Mouse (Mus musculus): Measurements from ENCODE around the gene Ceacam20. TPM values are rescaled to one million over a fixed set of nuclear protein-coding genes. Genes with fewer than 3 reads are reported as not detected.
A peak's percentile ranks its signal among the peaks of the same experiment; 100 is the strongest.
"Not testable (repeated sequence)": the region's sequence is repeated elsewhere in the genome, so short reads cannot be mapped to it uniquely, and the experiment has no call there.

Ceacam20 gene
- not detected in 2 replicates for polyA plus RNA-seq (2015; fragmentation: Nextera tagmentation; extraction: Ambion mirVana)

DNA sequence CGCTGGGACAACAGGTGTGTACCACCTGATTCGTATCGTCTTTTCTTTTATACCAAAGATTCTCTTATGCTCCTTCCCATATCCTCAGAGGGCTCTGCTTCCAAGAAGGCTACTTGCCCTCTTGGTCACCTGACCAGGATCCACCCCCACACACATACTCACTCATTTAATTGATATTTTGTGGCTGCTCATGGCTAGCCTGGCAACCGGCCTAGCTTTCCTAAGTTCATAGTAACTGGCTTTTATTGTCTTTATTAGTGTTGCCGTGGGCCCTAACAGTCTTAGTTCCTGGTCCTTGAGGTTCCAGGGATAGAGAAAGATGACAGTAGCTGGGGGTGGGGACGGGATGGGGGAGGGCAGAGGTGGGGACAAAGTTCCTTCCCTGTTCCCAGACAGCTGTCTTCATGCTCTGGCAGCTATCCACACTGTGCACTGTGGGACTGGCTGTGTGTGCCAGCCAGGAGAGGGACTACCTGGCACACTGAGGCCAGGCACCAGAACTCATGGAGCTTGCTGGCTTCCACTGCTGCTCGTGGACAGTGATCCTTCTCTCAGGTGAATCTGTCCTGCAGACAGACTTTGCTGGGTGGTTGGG, at the start of gene Ceacam20:
Gene Ceacam20 (plus strand): TSS at position 428 of the 595 bp plus-strand sequence.
- Histone ChIP-seq H3K9ac (no peak within 1 kb of the TSS), H3K4me1 (no peaks in the 10 kb centered on the region), H3K27ac (no peak within 1 kb of the TSS), H3K4me2 (no peak within 1 kb of the TSS), H3K9me3 (peaks cover 6% of the 10 kb centered on the region; the same call in 1 of the 2 replicates), H3K27me3 (no peaks in the 10 kb centered on the region), H3K36me3 (no peaks in the 10 kb centered on the region), H3K4me3 (no peak within 1 kb of the TSS)
- no peak for ATAC-seq (ENCODE audit: insufficient number of reproducible peaks, low FRiP score, low TSS enrichment, low read depth)
- WGBS, result 74% methylated on average over 7 of the region's 7 CpGs

DNA sequence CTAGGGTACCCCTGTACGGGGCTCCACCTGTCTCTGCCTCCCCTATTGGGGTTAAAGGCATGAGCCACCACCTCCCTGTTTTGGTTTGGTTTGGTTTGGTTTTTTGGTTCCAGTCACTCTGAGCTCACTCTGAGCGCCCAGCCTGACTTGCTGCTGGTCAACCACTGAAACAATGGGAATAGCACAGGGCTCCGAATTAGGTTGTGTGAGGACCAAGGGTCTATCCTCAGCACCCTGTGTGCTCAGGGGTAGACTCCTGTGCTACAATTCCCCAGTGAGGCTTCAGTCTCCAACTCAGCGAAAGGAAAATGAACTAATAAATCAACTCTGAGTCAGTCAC, 45.1 kb upstream of the Ceacam20 start:
- H3K27ac ChIP-seq, result peak overlapping the region; percentile 86; the same call in 1 of the 2 replicates
- ATAC-seq (ENCODE audit: insufficient number of reproducible peaks, low FRiP score, low TSS enrichment, low read depth), result no peak
- 25% methylated on average over 4 of the region's 4 CpGs for WGBS

DNA sequence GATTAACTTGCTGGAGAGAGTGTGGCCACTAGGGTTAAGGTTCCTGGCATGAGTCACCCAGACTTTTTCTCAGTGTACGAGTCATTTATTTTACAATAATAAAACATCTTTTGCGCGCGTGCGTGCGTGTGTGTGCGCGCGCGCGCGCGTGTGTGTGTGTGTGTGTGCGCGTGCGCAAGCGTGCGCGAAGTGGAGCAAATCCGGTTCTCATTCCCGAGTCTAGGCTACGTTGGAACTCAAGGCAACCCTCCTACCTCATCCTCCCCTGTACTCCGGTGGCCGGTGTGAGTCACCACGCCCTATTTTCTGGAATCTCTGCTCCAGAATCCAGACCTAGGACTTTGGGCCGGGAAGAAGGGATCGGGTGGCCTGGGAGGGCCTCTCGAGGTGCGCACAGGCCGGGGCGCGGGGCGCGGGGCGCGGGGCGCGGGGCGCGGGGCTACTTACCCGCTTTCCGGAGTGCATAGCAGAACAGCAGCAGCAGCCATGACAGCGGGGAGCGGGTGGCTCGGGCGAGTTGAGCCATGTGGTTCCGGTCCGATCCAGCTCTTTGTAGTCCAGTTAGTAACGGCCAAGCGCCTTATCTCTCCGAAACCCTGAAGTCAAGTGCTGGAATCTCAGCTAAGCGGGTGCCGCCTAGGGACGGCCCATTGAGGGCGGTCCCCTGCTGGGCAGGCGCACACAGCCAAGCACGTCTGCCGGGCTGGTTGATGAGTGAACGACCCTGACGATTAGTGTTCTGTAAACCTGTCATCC, 44.5 kb upstream of the Ceacam20 start, which contains the start of gene Pvr:
Gene Pvr (minus strand): TSS at position 655 of the 756 bp plus-strand sequence.
- peaks cover 9% of the 10 kb centered on the region; the same call in 1 of the 2 replicates for H3K4me1 ChIP-seq
- H3K36me3 ChIP-seq, result peaks cover 21% of the 10 kb centered on the region
- H3K9ac ChIP-seq, result peak within 1 kb of the TSS; percentile 74
- under 1% methylated on average over 59 of the region's 60 CpGs for WGBS
- peak within 1 kb of the TSS; percentile 66 for H3K4me2 ChIP-seq
- H3K4me3 ChIP-seq, result peak within 1 kb of the TSS; percentile 68
- no peaks in the 10 kb centered on the region for H3K9me3 ChIP-seq
- peak; percentile 79 for ATAC-seq (ENCODE audit: insufficient number of reproducible peaks, low FRiP score, low TSS enrichment, low read depth)
- H3K27ac ChIP-seq, result peak within 1 kb of the TSS; percentile 86
- no peaks in the 10 kb centered on the region for H3K27me3 ChIP-seq

More for the DNA sequence above, 45.1 kb upstream of the Ceacam20 start:
- Histone ChIP-seq H3K4me1 (peaks cover 9% of the 10 kb centered on the region; the same call in 1 of the 2 replicates), H3K9ac (0 out of 2 replicates have a peak overlapping the region, but pooled peaks have one; percentile 74), H3K27me3 (no peaks in the 10 kb centered on the region), H3K4me2 (peak overlapping the region; percentile 66), H3K9me3 (no peaks in the 10 kb centered on the region), H3K36me3 (peaks cover 22% of the 10 kb centered on the region), H3K4me3 (peak overlapping the region; percentile 68)

DNA sequence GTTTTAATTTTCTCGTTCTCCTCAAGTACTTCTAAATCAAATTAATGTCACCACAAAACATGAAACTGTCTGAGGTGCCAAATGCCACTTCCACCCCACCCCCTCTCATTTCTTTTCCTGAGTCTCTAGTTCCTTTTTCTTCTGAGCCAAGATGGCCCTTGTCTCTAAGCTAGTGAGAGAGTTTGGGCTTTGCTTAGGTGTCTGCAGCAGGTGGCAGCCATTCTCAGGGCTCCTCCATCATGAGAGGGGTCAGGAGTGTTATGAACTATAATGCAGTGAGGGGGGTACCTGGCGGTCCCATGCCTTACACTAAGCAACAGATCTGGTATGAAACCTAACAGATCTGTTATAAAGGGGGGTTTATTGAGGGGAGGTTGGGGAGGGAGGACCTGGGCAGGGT, 41.9 kb upstream of the Ceacam20 start:
- Histone ChIP-seq H3K4me2 (no peak overlapping the region), H3K9ac (no peak overlapping the region), H3K9me3 (no peaks in the 10 kb centered on the region), H3K36me3 (peaks cover 3% of the 10 kb centered on the region), H3K27me3 (no peaks in the 10 kb centered on the region), H3K4me3 (no peak overlapping the region), H3K27ac (no peak overlapping the region), H3K4me1 (peaks cover 8% of the 10 kb centered on the region; the same call in 1 of the 2 replicates)
- no peak for ATAC-seq (ENCODE audit: insufficient number of reproducible peaks, low FRiP score, low TSS enrichment, low read depth)
- 18% methylated on average over 2 of the region's 2 CpGs for WGBS

DNA sequence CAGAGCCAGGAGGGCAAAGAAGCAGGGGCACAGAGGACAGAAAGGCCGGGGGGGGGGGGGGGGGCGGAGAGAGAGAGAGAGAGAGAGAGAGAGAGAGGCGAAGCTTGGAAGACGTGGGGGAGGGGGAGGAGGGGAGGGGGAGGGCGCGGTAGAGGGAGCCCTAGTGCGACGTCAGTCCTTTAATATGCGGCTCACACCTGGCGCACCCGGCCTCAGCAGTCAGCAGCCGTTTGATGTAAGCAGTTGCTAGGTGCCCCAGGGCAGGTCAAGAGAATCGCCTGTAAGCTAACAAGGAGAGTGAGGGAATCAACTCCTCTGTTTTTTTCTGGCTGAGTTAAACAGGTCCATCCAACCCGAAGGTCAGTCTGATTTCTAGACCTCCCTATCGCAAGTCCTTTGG, 41.4 kb upstream of the Ceacam20 start:
- Histone ChIP-seq H3K9me3 (no peaks in the 10 kb centered on the region), H3K9ac (no peak overlapping the region), H3K36me3 (no peaks in the 10 kb centered on the region), H3K4me1 (peaks cover 6% of the 10 kb centered on the region; the same call in 1 of the 2 replicates), H3K4me2 (no peak overlapping the region), H3K4me3 (no peak overlapping the region), H3K27ac (no peak overlapping the region), H3K27me3 (no peaks in the 10 kb centered on the region)
- ATAC-seq (ENCODE audit: insufficient number of reproducible peaks, low FRiP score, low TSS enrichment, low read depth), result no peak
- 4% methylated on average over 10 of the region's 15 CpGs for WGBS

DNA sequence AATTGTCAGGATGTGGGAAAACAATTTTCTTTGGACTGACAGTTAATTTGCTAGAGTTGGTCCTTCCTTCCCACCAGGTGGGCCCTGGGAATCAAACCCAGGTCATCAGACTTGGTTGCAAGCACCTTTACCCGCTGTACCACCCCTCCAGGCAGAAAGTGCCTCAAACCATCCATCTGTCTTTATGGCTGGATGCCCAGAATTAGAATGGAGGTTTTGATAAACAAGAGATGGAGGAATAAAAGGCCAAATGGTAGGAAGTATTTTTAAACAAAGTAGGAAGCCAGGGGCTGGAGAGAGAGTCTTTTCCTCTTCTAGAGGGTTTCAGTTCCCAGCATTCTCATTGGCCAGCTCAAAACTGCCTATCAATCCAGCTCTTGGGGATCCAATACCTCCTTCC, 39.8 kb upstream of the Ceacam20 start:
- Histone ChIP-seq H3K36me3 (no peaks in the 10 kb centered on the region), H3K9ac (no peak overlapping the region), H3K4me1 (no peaks in the 10 kb centered on the region), H3K27me3 (no peaks in the 10 kb centered on the region), H3K4me2 (no peak overlapping the region), H3K27ac (no peak overlapping the region), H3K4me3 (no peak overlapping the region), H3K9me3 (no peaks in the 10 kb centered on the region)
- 74% methylated on average over 1 of the region's 1 CpGs for WGBS
- no peak for ATAC-seq (ENCODE audit: insufficient number of reproducible peaks, low FRiP score, low TSS enrichment, low read depth)

DNA sequence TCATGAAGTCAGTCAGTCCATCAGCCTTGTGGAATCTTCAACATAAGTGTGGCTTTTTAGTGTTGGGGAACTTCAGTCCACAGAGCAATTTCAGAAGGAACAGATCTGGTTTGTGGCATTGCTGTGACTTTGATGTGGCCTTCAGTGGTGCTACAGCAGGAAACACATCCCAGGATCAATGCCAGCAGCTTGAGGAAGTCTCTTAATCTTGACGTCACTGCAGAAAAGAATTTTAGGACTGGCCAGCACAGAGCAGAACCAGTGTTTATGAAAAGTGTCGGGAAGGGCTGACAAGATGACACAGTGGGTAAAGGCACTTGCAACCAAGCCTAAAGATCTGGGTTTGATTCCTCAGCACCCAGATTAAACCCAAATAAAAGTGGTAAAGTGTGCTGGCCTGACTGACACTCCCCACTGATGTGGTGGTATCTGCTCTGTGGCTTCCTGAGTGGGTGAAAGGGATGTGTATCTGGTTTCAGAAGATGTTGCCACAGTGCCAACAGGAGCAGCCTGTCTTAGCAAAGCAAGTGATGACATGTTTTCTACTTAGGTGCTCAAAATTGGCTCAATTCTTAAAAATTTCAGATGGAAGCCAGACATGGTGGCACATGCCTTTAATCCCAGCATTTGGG, 38.2 kb upstream of the Ceacam20 start:
- WGBS, result 58% methylated on average over 2 of the region's 2 CpGs
- Histone ChIP-seq H3K4me3 (no peak overlapping the region), H3K27ac (no peak overlapping the region), H3K4me1 (no peaks in the 10 kb centered on the region), H3K9ac (no peak overlapping the region), H3K36me3 (no peaks in the 10 kb centered on the region), H3K4me2 (no peak overlapping the region), H3K9me3 (no peaks in the 10 kb centered on the region), H3K27me3 (peaks cover 6% of the 10 kb centered on the region; the same call in 1 of the 2 replicates)
- no peak for ATAC-seq (ENCODE audit: insufficient number of reproducible peaks, low FRiP score, low TSS enrichment, low read depth)

DNA sequence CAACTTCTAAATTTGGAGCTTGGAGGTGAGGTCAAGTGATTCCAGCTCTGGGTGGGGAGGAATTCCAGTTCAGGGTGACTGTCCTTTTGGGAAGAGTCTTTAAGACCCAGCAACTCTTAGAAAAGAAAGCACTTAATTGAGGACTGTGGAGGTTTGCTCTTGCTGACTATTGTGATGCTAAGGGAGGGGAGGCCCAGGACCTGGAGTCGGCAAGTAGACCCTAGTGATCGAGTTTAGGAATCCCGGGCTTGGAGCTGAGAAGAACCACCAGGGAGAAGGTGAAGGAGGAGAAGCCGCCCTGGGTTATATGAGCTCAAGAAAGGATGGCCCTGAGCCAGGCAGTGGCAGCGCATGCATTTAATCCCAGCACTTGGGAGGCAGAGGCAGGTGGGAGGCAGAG, 36.7 kb upstream of the Ceacam20 start:
- Histone ChIP-seq H3K9me3 (no peaks in the 10 kb centered on the region), H3K9ac (no peak overlapping the region), H3K36me3 (no peaks in the 10 kb centered on the region), H3K4me1 (peaks cover 11% of the 10 kb centered on the region; the same call in 1 of the 2 replicates), H3K4me3 (no peak overlapping the region), H3K27ac (no peak overlapping the region), H3K4me2 (no peak overlapping the region), H3K27me3 (peaks cover 9% of the 10 kb centered on the region; the same call in 1 of the 2 replicates)
- WGBS, result 69% methylated on average over 5 of the region's 5 CpGs
- ATAC-seq (ENCODE audit: insufficient number of reproducible peaks, low FRiP score, low TSS enrichment, low read depth), result no peak

DNA sequence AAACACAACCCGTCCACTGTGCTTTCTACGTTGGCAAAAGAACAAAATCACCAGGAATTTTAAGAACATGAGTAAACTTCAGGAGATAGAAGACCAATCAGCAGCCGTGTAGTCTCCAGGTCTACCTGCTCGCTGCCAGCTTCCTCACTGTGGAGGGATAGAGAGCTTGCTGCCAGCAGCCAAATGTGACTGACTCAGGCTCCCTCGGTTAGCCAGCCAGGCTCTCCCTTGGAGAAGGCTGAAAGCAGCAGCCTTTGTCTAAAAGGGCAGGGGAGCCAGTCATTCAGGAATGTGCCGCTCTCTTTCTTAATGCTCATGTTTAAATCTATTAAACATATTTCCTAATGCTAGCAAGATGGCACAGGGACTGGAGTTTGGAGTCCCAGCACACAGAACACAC, 34.7 kb upstream of the Ceacam20 start:
- H3K9me3 ChIP-seq; H3K4me2 ChIP-seq; H3K9ac ChIP-seq; H3K27me3 ChIP-seq; H3K4me3 ChIP-seq; H3K36me3 ChIP-seq; ATAC-seq (ENCODE audit: insufficient number of reproducible peaks, low FRiP score, low TSS enrichment, low read depth); H3K27ac ChIP-seq: not testable (repeated sequence)
- WGBS, result 73% methylated on average over 6 of the region's 6 CpGs
- H3K4me1 ChIP-seq, result peaks cover 12% of the 10 kb centered on the region; the same call in 1 of the 2 replicates

DNA sequence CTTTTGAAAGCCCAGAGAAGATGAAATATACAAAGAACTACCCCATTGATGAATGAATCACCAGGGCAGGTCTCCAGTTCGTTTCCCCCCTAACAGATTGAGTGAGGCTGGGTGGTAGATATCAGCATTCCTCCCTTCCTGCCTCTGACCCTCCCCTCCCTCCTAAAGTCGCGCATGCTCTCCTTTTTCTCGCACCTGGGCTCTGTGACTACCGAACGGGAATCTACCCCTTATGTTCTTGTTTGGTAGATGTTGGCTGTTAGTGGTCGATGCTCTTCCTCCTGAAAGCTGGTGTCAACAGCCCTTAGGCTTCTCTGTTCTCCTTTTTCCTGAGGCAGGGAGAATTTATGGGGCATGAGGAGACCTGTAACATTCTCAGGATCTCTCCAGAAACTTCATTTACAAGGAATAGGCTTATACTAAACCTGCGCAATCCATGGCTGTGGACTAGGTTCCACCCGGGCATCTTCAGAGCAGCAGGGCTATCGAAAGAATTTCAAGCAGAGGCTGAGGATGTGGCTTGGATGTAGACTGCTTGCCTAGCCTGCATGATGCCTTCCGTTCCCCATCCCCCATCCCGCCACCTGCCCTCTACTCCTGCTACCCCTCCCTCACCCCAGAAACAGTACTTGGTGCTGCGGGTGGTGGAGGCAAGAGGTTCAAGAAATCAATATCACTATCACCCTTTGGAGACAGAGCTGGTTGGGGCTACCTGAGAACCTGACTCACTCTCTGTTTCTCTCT, 32.9 kb upstream of the Ceacam20 start:
- no peak overlapping the region; the same call in 1 of the 2 replicates for H3K4me2 ChIP-seq
- 15% methylated on average over 13 of the region's 13 CpGs for WGBS
- ATAC-seq (ENCODE audit: insufficient number of reproducible peaks, low FRiP score, low TSS enrichment, low read depth), result no peak

More for the DNA sequence above, 32.9 kb upstream of the Ceacam20 start:
- Histone ChIP-seq H3K9me3 (no peaks in the 10 kb centered on the region), H3K4me1 (peaks cover 12% of the 10 kb centered on the region; the same call in 1 of the 2 replicates), H3K9ac (no peak overlapping the region), H3K27me3 (peaks cover 9% of the 10 kb centered on the region; the same call in 1 of the 2 replicates), H3K4me3 (no peak overlapping the region), H3K27ac (no peak overlapping the region), H3K36me3 (no peaks in the 10 kb centered on the region)
